Comparison of ENCODE assay signal across 21 mouse cellular contexts in genomic region chr10:61179927-61180326, GRCm38 (mm10). TPM values are rescaled to one million over a fixed set of nuclear protein-coding genes. Genes with fewer than 3 reads are reported as not detected.
"Had no signal": no experiment of that assay in that cellular context is flagged by ENCODE, and none has a peak within 500 bp of the region (broad histone marks: within the 10 kb centered on the region; RNA-seq: fewer than 3 reads in every experiment).

No protein-coding gene starts in this region.

- H3K27me3 ChIP-seq: midbrain, embryonic 15.5 days had no signal

- H3K4me3 ChIP-seq: liver, embryonic 13.5 days; midbrain, embryonic 12.5 days; midbrain, embryonic 15.5 days had no signal

- H3K4me2 ChIP-seq: liver, embryonic 13.5 days; midbrain, embryonic 12.5 days; midbrain, embryonic 15.5 days had no signal

- DNase-seq: kidney, adult 11 months; kidney, adult 9 months; kidney, postnatal 14 days; kidney, postnatal 4 days; liver, embryonic 13.5 days; lung, adult 2 months; lung, postnatal 10 days; thymus, adult 18-20 months; thymus, postnatal 36 days had no signal

- H3K9ac ChIP-seq: liver, embryonic 13.5 days; midbrain, embryonic 12.5 days; midbrain, embryonic 15.5 days had no signal

- H3K4me1 ChIP-seq: midbrain, embryonic 15.5 days had no signal

- H3K27ac ChIP-seq: liver, embryonic 13.5 days; macrophage; midbrain, embryonic 12.5 days; midbrain, embryonic 15.5 days had no signal

- H3K36me3 ChIP-seq: liver, embryonic 13.5 days; midbrain, embryonic 12.5 days; midbrain, embryonic 15.5 days had no signal

- ATAC-seq: midbrain, embryonic 15.5 days had no signal

- H3K9me3 ChIP-seq: liver, embryonic 13.5 days; midbrain, embryonic 12.5 days; midbrain, embryonic 15.5 days had no signal

RNA-seq across cellular contexts. Expression of gene Tbata, which starts 8.2 kb away (rescaled TPM):
- total RNA-seq: liver, adult 2 months; megakaryocyte, adult 5-6 weeks had no signal
- polyA plus RNA-seq: limb, embryonic 11.5 days; liver, adult 2 months; liver, embryonic 13.5 days; liver, embryonic 16.5 days; macrophage; midbrain, embryonic 12.5 days; midbrain, embryonic 15.5 days; neural tube, embryonic 11.5 days; neural tube, embryonic 14.5 days; small intestine, adult 2 months; spleen, adult 2 months; stomach, embryonic 16.5 days had no signal
